Mouse (Mus musculus) embryonic stem cell, embryonic (primary cell): ENCODE measurements at regions not wholly inside any gene's neighbourhood (a gene's known extent, or its start where the extent isn't known, plus 50 kb on each side); places are given as distances from the start of the nearest gene placed in this dataset.

Experiments
- CTCF ChIA-PET, 4 experiments: fragments of 300-600 bp in 2 of 4; fragments of 350-600 bp in 2 of 4; sonication (Branson Sonifier 250); formaldehyde crosslinking; loops; one replicate each; lab custom pipeline; 2022; ENCODE audit warnings: inconsistent platforms in 2 of 4; lab: Charles Lee
- POLR2A ChIA-PET, 4 experiments: fragments of 300-600 bp in 2 of 4; fragments of 350-600 bp in 2 of 4; sonication (Branson Sonifier 250); formaldehyde crosslinking; loops; one replicate each; lab custom pipeline; 2022; ENCODE audit warnings: antibody characterized with exemption in 4 of 4, inconsistent platforms in 1 of 4; lab: Charles Lee

DNA sequence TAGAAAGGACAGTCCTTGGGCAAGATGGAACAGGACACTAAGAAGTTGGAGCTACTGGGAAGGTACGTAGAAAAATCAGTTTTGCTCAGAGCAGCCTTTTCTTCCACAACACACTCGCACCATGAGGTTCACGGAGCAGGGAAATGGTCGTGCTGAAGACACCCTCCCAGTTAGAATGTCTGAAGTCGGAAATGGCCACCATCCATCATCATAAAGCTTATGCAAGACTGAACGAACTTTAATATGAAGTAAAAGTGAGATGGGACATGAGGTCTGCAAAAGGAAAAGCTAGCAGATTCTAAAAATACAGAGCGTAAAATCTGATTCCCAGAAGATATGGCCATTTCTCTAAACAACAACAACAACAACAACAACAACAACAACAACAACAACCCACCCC is 133.9 kb downstream of the Gm10295 start:
- POLR2A ChIA-PET = interaction anchor here in 1 of 4 experiments (0.6 kb wide), 1 partner anchor 15 kb away, joined by 5 read pairs; no protein-coding TSS in a partner anchor
- CTCF ChIA-PET = no interaction called here

GRCm38 (mm10) chr7:71216808-71217207 is 134.5 kb downstream of the Gm10295 start:
- POLR2A ChIA-PET = interaction anchor here in 1 of 4 experiments (0.6 kb wide), 1 partner anchor 15 kb away, joined by 5 read pairs; no protein-coding TSS in a partner anchor
- CTCF ChIA-PET = no interaction called here

- POLR2A ChIA-PET = no interaction called here
- CTCF ChIA-PET = no interaction called here
Measured at GRCm38 (mm10) chr7:71214500-71215055, 136.7 kb downstream of the Gm10295 start.

DNA sequence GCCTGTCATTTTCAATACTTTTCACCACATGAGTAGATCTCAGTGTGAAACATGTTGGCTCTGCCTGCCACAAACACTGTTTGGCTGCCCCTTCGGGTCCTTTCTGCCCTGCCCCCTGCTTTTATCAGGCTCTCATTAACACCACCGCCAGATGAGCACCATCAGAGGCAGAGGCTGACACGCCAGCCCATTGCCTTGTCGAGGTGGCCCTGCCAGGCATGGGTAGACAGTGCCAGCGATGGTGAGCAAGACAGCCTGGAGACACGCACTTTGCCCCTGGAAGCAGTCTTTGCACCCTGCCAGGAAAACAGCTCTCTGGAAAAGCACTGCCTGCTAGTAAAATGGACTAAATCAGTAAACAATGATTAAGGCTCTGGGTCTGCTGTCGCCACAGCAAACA is 158.2 kb downstream of the Gm10295 start:
- CTCF ChIA-PET = no interaction called here
- POLR2A ChIA-PET = no interaction called here

GRCm38 (mm10) chr7:71190161-71190711 is 161.0 kb downstream of the Gm10295 start:
- POLR2A ChIA-PET = no interaction called here

DNA sequence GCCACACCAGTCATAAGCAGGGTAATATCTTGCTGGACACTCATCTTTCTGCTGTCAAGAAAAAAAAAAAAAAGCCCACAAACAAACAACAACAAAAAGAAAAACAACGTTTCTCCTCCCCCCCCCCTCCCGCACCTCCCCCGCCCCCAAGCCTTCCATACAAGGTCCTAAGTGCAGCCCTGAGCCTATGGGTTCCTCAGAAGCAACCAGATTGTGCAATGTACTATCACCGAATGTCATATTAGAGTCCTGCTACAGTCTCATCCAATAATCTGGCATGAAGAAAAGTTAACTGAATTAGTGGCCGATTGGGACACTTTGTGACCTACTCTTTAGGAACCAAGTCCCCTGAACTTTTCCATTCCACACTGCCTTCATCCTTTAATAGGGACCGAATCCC is 161.5 kb downstream of the Gm10295 start:
- CTCF ChIA-PET = no interaction called here
- POLR2A ChIA-PET = no interaction called here

More at GRCm38 (mm10) chr7:71190161-71190711, 161.0 kb downstream of the Gm10295 start:
- CTCF ChIA-PET = interaction anchor here in 1 of 4 experiments (0.7 kb wide), 1 partner anchor 93 kb away, joined by 5 read pairs; no protein-coding TSS in a partner anchor

GRCm38 (mm10) chr7:71188119-71188518 is 163.2 kb downstream of the Gm10295 start:
- ChIA-PET CTCF (no interaction called here), POLR2A (no interaction called here)

- POLR2A ChIA-PET = no interaction called here
- CTCF ChIA-PET = no interaction called here
Measured at GRCm38 (mm10) chr7:71174871-71175270, 176.4 kb downstream of the Gm10295 start.

DNA sequence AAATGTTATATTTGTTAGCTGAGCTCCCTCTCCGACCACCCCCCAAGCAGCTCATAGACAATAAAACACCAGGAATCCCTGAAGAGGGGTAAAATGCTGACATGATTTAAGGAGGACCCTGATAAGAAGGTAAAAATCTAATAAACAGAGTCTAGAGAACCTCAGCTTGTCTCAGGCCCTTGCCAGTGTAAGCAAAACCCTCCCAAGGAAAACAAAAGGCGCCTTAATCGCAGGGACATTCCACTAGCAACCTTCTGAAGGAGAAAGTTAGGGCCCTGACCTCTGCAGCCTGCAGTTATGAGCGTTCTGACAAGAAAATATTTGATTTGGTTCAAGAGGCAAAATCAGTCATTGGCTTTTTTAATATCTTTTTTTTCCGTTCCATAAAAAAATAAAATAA is 212.2 kb downstream of the Gm10295 start:
- ChIA-PET CTCF (no interaction called here), POLR2A (no interaction called here)

DNA sequence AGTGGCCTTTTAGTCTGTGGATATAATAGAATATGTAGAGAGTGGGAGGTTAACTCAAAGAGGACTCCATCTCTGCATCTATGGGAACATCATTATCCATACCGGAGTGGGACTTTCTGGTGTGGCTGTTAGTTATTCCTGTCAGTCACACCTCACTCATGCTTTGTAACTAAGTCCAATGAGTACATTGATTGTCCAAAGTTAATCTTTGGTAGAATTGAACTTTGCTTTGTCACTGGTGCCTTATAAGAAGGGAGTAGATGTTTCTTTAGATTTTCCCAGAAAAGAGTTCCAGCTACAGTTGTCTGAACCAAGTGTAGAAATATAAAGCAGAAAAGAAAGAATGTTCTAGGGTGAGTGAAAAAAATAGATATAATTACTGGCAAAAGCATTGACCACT is 221.3 kb downstream of the Gm10295 start:
- POLR2A ChIA-PET = no interaction called here
- CTCF ChIA-PET = no interaction called here

GRCm38 (mm10) chr7:71128928-71129327 is 222.4 kb downstream of the Gm10295 start:
- ChIA-PET CTCF (no interaction called here), POLR2A (interaction anchor here in 1 of 4 experiments (0.6 kb wide), 1 partner anchor 24 kb away, joined by 3 read pairs; no protein-coding TSS in a partner anchor)

DNA sequence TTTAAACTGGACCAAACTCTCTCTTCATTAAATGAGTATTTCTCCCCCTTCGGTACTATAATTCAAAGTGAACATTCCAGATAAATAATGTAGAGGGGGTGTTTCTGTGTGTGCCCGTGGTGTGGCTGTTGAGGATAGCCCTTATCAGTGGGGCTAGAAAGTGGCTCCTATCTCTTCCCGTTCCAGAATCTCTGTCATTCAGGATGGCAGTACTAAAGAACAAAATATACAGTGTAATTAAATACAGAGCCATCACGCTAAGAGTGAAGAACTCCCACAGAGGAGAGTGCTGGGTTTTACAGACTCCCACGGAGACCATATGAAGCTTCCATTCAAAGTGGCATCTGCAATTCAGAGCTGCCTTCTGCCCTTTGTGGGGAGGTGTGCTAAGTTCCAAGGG is 229.8 kb downstream of the Gm10295 start:
- POLR2A ChIA-PET = no interaction called here
- CTCF ChIA-PET = no interaction called here

GRCm38 (mm10) chr7:71120975-71121374 is 230.3 kb downstream of the Gm10295 start:
- ChIA-PET CTCF (no interaction called here), POLR2A (no interaction called here)

DNA sequence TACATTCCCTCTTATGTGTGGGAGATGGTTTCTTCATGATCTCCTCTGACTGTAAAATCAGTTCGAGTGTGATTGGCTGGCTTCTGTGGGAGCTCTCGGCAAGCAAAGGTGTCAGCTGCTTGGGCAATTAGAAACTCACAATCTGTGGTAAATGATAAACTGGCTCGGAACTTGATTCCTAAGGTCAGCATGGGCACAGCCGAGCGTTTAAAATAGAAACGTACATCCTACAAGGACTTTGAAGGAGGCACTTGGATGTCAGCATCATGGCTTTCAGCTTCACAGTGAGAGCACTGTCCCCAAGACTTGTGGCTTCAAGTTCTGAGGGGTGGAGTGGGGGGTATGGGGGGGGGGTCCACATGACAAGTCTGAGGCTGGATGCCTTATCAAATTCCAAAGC is 231.3 kb downstream of the Gm10295 start:
- CTCF ChIA-PET = interaction anchor here in 1 of 4 experiments (0.6 kb wide), 1 partner anchor 211 kb away, joined by 3 read pairs; no protein-coding TSS in a partner anchor
- POLR2A ChIA-PET = no interaction called here

DNA sequence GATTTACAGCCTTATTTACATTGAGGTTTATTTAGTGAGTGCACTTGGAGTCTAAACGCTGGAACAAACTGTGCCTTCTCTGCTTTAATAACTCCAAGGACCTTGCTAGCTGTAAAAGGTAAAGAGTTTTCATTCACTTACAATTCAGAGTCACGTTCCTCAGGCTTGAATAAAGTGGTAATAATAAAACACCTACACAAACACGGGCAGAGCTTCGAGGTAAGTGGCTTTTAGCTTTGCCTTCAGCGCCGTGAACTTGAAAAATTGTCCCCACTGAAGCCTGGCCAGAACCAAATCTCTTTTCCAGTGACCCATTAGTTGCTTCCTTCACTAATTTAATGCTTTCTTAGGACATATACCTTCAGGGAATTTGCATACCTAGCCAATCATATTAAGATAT is 244.2 kb downstream of the Gm10295 start:
- CTCF ChIA-PET = no interaction called here
- POLR2A ChIA-PET = no interaction called here

- ChIA-PET CTCF (no interaction called here), POLR2A (no interaction called here)
Measured at GRCm38 (mm10) chr7:71100266-71100665, 251.0 kb downstream of the Gm10295 start.

GRCm38 (mm10) chr7:71098276-71098675 is 253.0 kb downstream of the Gm10295 start:
- CTCF ChIA-PET = no interaction called here
- POLR2A ChIA-PET = no interaction called here

DNA sequence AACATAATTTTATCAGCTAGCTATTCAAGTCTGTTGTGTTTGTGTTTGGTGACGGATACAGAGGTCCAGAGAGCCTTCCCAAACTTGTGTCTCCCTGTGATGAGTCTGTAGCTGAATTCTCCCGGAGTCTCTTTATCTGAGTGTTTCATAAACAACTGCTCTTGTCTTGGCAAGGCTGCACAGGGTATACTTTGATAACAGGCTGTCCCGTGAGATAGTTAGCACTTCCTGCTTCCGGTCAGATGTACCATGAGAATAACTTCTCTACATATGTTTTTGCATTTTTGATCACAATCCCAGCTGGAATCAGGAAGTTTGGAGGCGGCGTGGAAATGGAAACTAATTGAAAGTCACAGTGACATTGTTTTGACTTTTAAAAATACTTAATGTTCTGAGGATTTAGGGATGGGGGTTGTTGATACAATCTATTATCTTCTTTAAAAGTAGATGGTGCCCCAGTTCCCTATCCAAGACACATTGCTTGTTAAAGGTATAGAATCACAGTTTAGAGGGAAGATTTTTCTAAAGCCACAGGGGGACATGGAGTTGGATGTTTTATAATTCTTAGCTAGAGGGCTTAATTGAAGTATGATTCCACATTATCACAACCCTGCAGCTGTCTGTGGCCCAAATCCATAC is 257.9 kb downstream of the Gm10295 start:
- POLR2A ChIA-PET = no interaction called here
- CTCF ChIA-PET = no interaction called here

- POLR2A ChIA-PET = no interaction called here
- CTCF ChIA-PET = interaction anchor here in 1 of 4 experiments (0.6 kb wide), 1 partner anchor 1564 kb away, joined by 4 read pairs; no protein-coding TSS in a partner anchor
Measured at GRCm38 (mm10) chr7:71092825-71093224, 258.5 kb downstream of the Gm10295 start.

DNA sequence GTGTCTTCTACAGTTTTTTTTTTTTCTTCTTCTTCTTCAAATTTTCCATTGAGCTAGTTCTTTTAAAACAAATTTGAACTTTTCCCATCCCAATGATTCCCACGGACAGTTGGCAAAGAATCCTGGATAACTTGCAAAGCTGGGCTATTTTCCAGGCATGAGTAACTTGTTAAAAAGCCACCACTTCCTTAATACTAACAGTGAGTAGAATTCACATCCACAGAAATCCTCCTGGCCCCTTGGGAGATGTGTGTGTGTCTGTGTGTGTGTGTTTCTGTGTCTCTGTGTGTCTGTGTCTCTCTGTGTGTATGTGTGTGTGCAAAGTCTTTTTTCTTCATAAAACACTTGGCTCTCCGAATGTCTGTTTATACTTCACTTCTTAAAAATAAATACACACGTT is 259.0 kb downstream of the Gm10295 start:
- CTCF ChIA-PET = interaction anchor here in 1 of 4 experiments (0.6 kb wide), 1 partner anchor 1563 kb away, joined by 4 read pairs; no protein-coding TSS in a partner anchor
- POLR2A ChIA-PET = no interaction called here
